Mouse (Mus musculus): Measurements from ENCODE around the gene Ctnnbl1.
A peak's percentile ranks its signal among the peaks of the same experiment; 100 is the strongest.

Gene Ctnnbl1

GRCm38 (mm10) chr2:157792840-157793552 is 55.8 kb downstream of the Ctnnbl1 start:
- no peak for DNase-seq (ENCODE audit: inconsistent ontology term)

GRCm38 (mm10) chr2:157793851-157794332 is 56.7 kb downstream of the Ctnnbl1 start:
- no peak for DNase-seq (ENCODE audit: inconsistent ontology term)

GRCm38 (mm10) chr2:157795627-157796423 is 58.6 kb downstream of the Ctnnbl1 start:
- no peak for DNase-seq (ENCODE audit: inconsistent ontology term)

- DNase-seq (ENCODE audit: inconsistent ontology term), result no peak
Observed at GRCm38 (mm10) chr2:157799533-157799932, 62.3 kb downstream of the Ctnnbl1 start.

GRCm38 (mm10) chr2:157800288-157800687 is 63.1 kb downstream of the Ctnnbl1 start:
- DNase-seq (ENCODE audit: inconsistent ontology term), result no peak

- peak; percentile 17 for DNase-seq (ENCODE audit: inconsistent ontology term)
Observed at GRCm38 (mm10) chr2:157800746-157801501, 63.7 kb downstream of the Ctnnbl1 start.

- peak; percentile 6 for DNase-seq (ENCODE audit: inconsistent ontology term)
Observed at GRCm38 (mm10) chr2:157801505-157802357, 64.5 kb downstream of the Ctnnbl1 start.

- no peak for DNase-seq (ENCODE audit: inconsistent ontology term)
Observed at GRCm38 (mm10) chr2:157802666-157803065, 65.5 kb downstream of the Ctnnbl1 start.

GRCm38 (mm10) chr2:157804388-157804787 is 67.2 kb downstream of the Ctnnbl1 start:
- no peak for DNase-seq (ENCODE audit: inconsistent ontology term)

GRCm38 (mm10) chr2:157805091-157805490 is 67.9 kb downstream of the Ctnnbl1 start:
- DNase-seq (ENCODE audit: inconsistent ontology term), result no peak

GRCm38 (mm10) chr2:157807076-157807475 is 69.9 kb downstream of the Ctnnbl1 start:
- DNase-seq (ENCODE audit: inconsistent ontology term), result no peak

GRCm38 (mm10) chr2:157807621-157808367 is 70.6 kb downstream of the Ctnnbl1 start:
- peak; percentile 9 for DNase-seq (ENCODE audit: inconsistent ontology term)

GRCm38 (mm10) chr2:157808368-157808923 is 71.2 kb downstream of the Ctnnbl1 start:
- DNase-seq (ENCODE audit: inconsistent ontology term), result no peak

GRCm38 (mm10) chr2:157809341-157809740 is 72.1 kb downstream of the Ctnnbl1 start:
- no peak for DNase-seq (ENCODE audit: inconsistent ontology term)

- DNase-seq (ENCODE audit: inconsistent ontology term), result no peak
Observed at GRCm38 (mm10) chr2:157810749-157811148, 73.5 kb downstream of the Ctnnbl1 start.

GRCm38 (mm10) chr2:157813121-157813520 is 75.9 kb downstream of the Ctnnbl1 start:
- DNase-seq (ENCODE audit: inconsistent ontology term), result no peak

- no peak for DNase-seq (ENCODE audit: inconsistent ontology term)
Observed at GRCm38 (mm10) chr2:157814116-157814964, 77.1 kb downstream of the Ctnnbl1 start.

GRCm38 (mm10) chr2:157814965-157815283 is 77.7 kb downstream of the Ctnnbl1 start:
- DNase-seq (ENCODE audit: inconsistent ontology term), result no peak

GRCm38 (mm10) chr2:157817672-157818071 is 80.5 kb downstream of the Ctnnbl1 start:
- no peak for DNase-seq (ENCODE audit: inconsistent ontology term)
